Mouse (Mus musculus) liver, postnatal 0 days (tissue): ENCODE data around the gene Atp5g1.

Experiments used
- CTCF ChIP-seq: sonication (generic); IDR thresholded peaks from 2 replicates; pipeline ENCODE4 v1.5.1; 2016; ENCODE audit warnings: antibody characterized with exemption, low read depth
- EP300 ChIP-seq: IDR thresholded peaks from 2 replicates; pipeline ENCODE4 v1.6.1; 2016; ENCODE audit warnings: antibody characterized with exemption, low read depth, mild to moderate bottlenecking

- TF ChIP-seq CTCF (no peak), EP300 (no peak)
Measured at GRCm38 (mm10) chr11:96092674-96093291, 17.3 kb upstream of the Atp5g1 start.
